Mouse (Mus musculus) embryonic facial prominence, embryonic 12.5 days (tissue): ENCODE results near the gene Kdelr2. TPM values are rescaled to one million over a fixed set of nuclear protein-coding genes. Genes with fewer than 3 reads are reported as not detected.

Experiments
- ATAC-seq: fragments of 200-750 bp; cut with Nextera tagmentation; 2 replicates; pipeline ENCODE4 v1.8.0; 2017; ENCODE audit not compliant: insufficient number of reproducible peaks, insufficient read depth, low FRiP score, low TSS enrichment
- H3K27ac ChIP-seq: fragments of 300-500 bp; sonication (generic); 2 replicates; pipeline ENCODE4 v1.5.1; 2016; ENCODE audit warnings: mild to moderate bottlenecking
- H3K27me3 ChIP-seq: fragments of 300-500 bp; sonication (generic); 2 replicates; pipeline ENCODE4 v1.6.1; 2016; ENCODE audit warnings: mild to moderate bottlenecking, moderate library complexity
- H3K36me3 ChIP-seq: fragments of 300-500 bp; sonication (generic); 2 replicates; pipeline ENCODE4 v1.6.1; 2016; ENCODE audit warnings: mild to moderate bottlenecking
- H3K4me1 ChIP-seq: fragments of 300-500 bp; sonication (generic); 2 replicates; pipeline ENCODE4 v1.6.1; 2016
- H3K4me2 ChIP-seq: fragments of 300-500 bp; sonication (generic); replicated peaks from 2 replicates; pipeline ENCODE4 v1.6.1; 2016; ENCODE audit warnings: mild to moderate bottlenecking, moderate library complexity
- H3K4me3 ChIP-seq: fragments of 300-500 bp; sonication (generic); 2 replicates; pipeline ENCODE4 v1.5.1; 2016; ENCODE audit warnings: mild to moderate bottlenecking
- H3K9ac ChIP-seq: fragments of 300-500 bp; sonication (generic); 2 replicates; pipeline ENCODE4 v1.6.1; 2016; ENCODE audit warnings: mild to moderate bottlenecking, moderate library complexity
- H3K9me3 ChIP-seq: fragments of 300-500 bp; sonication (generic); 2 replicates; pipeline ENCODE4 v1.6.1; 2016; ENCODE audit warnings: mild to moderate bottlenecking, moderate library complexity
- WGBS: fragments of 180-500 bp; shearing (Covaris S2); methylation state at CpG from one replicate; pipeline ENCODE4 v1.1.7; 2016; 5-methylcytosine and 5-hydroxymethylcytosine counted together
- polyA plus RNA-seq: library from polyadenylated mRNA; unstranded; fragments of >200 nt; fragmentation: Nextera tagmentation; extraction: Ambion mirVana; gene quantifications from 2 replicates; pipeline ENCODE4 v1.2.1, GENCODE M21; 2016

Kdelr2 gene
- polyA plus RNA-seq, 1 experiment from 2014 or later, result 302 TPM

GRCm38 (mm10) chr5:143404148-143404930 lies 701 bp downstream of the Kdelr2 start:
- Histone ChIP-seq H3K4me2 (peak overlapping the region; percentile 79), H3K4me3 (peak overlapping the region; percentile 94), H3K27me3 (no peaks in the 10 kb centered on the region), H3K27ac (peak overlapping the region; percentile 89), H3K9ac (peak overlapping the region; percentile 96), H3K36me3 (peaks cover 29% of the 10 kb centered on the region), H3K9me3 (no peaks in the 10 kb centered on the region), H3K4me1 (peaks cover 17% of the 10 kb centered on the region)
- ATAC-seq, result peak; percentile 22; the same call in 1 of the 2 replicates
- 5% methylated on average over 34 of the region's 34 CpGs for WGBS

- Histone ChIP-seq H3K4me3 (peak overlapping the region; percentile 11; the same call in 1 of the 2 replicates), H3K36me3 (peaks cover 33% of the 10 kb centered on the region), H3K27ac (no peak overlapping the region), H3K4me2 (peak overlapping the region; percentile 79), H3K9ac (no peak overlapping the region), H3K4me1 (peaks cover 17% of the 10 kb centered on the region), H3K9me3 (no peaks in the 10 kb centered on the region), H3K27me3 (no peaks in the 10 kb centered on the region)
- no peak for ATAC-seq
- 86% methylated on average over 9 of the region's 9 CpGs for WGBS
Observed at GRCm38 (mm10) chr5:143405200-143405599, 1.6 kb downstream of the Kdelr2 start.

- no peaks in the 10 kb centered on the region for H3K9me3 ChIP-seq
Observed at GRCm38 (mm10) chr5:143406548-143406947, 2.9 kb downstream of the Kdelr2 start.

GRCm38 (mm10) chr5:143409239-143409638 lies 5.6 kb downstream of the Kdelr2 start:
- Histone ChIP-seq H3K27me3 (no peaks in the 10 kb centered on the region), H3K27ac (no peak overlapping the region), H3K9me3 (no peaks in the 10 kb centered on the region), H3K9ac (no peak overlapping the region), H3K4me2 (no peak overlapping the region), H3K36me3 (peaks cover 64% of the 10 kb centered on the region), H3K4me1 (peaks cover 11% of the 10 kb centered on the region), H3K4me3 (no peak overlapping the region)
- WGBS, result 56% methylated on average over 3 of the region's 3 CpGs
- no peak for ATAC-seq

More at GRCm38 (mm10) chr5:143406548-143406947, 2.9 kb downstream of the Kdelr2 start:
- no peak overlapping the region for H3K9ac ChIP-seq
- H3K27ac ChIP-seq, result no peak overlapping the region
- 94% methylated on average over 9 of the region's 9 CpGs for WGBS
- no peak for ATAC-seq
- peaks cover 17% of the 10 kb centered on the region for H3K4me1 ChIP-seq
- no peak overlapping the region for H3K4me3 ChIP-seq
- H3K36me3 ChIP-seq, result peaks cover 42% of the 10 kb centered on the region
- no peaks in the 10 kb centered on the region for H3K27me3 ChIP-seq
- H3K4me2 ChIP-seq, result no peak overlapping the region

- H3K9me3 ChIP-seq, result no peaks in the 10 kb centered on the region
- no peak overlapping the region for H3K4me2 ChIP-seq
- no peak overlapping the region for H3K9ac ChIP-seq
- no peak overlapping the region for H3K4me3 ChIP-seq
- H3K36me3 ChIP-seq, result peaks cover 68% of the 10 kb centered on the region
- no peaks in the 10 kb centered on the region for H3K27me3 ChIP-seq
- no peak overlapping the region for H3K27ac ChIP-seq
- WGBS, result 93% methylated on average over 4 of the region's 4 CpGs
- no peak for ATAC-seq
- H3K4me1 ChIP-seq, result no peaks in the 10 kb centered on the region
Observed at GRCm38 (mm10) chr5:143410841-143411395, 7.3 kb downstream of the Kdelr2 start.

- no peaks in the 10 kb centered on the region for H3K9me3 ChIP-seq
- no peak overlapping the region for H3K4me3 ChIP-seq
- H3K36me3 ChIP-seq, result peaks cover 57% of the 10 kb centered on the region
- H3K27ac ChIP-seq, result no peak overlapping the region
- 79% methylated on average over 4 of the region's 4 CpGs for WGBS
- no peaks in the 10 kb centered on the region for H3K4me1 ChIP-seq
- H3K9ac ChIP-seq, result no peak overlapping the region
- ATAC-seq, result no peak
- H3K27me3 ChIP-seq, result no peaks in the 10 kb centered on the region
- H3K4me2 ChIP-seq, result no peak overlapping the region
Observed at GRCm38 (mm10) chr5:143421484-143421883, 17.8 kb downstream of the Kdelr2 start.

GRCm38 (mm10) chr5:143422990-143423389 lies 19.4 kb downstream of the Kdelr2 start:
- Histone ChIP-seq H3K27me3 (no peaks in the 10 kb centered on the region), H3K9ac (no peak overlapping the region), H3K4me3 (no peak overlapping the region), H3K36me3 (peaks cover 43% of the 10 kb centered on the region), H3K9me3 (no peaks in the 10 kb centered on the region), H3K27ac (no peak overlapping the region), H3K4me2 (no peak overlapping the region), H3K4me1 (no peaks in the 10 kb centered on the region)
- ATAC-seq, result no peak
- WGBS, result 81% methylated on average over 4 of the region's 4 CpGs

- no peak for ATAC-seq
- WGBS, result 34% methylated on average over 6 of the region's 6 CpGs
- Histone ChIP-seq H3K4me1 (no peaks in the 10 kb centered on the region), H3K27me3 (no peaks in the 10 kb centered on the region), H3K36me3 (peaks cover 33% of the 10 kb centered on the region), H3K27ac (no peak overlapping the region), H3K9ac (no peak overlapping the region), H3K4me2 (no peak overlapping the region), H3K9me3 (no peaks in the 10 kb centered on the region), H3K4me3 (no peak overlapping the region)
Observed at GRCm38 (mm10) chr5:143423899-143424519, 20.4 kb downstream of the Kdelr2 start.

GRCm38 (mm10) chr5:143434421-143434820 lies 30.8 kb downstream of the Kdelr2 start:
- no peak overlapping the region for H3K4me3 ChIP-seq
- H3K27ac ChIP-seq, result no peak overlapping the region
- H3K9me3 ChIP-seq, result no peaks in the 10 kb centered on the region
- no peak overlapping the region for H3K4me2 ChIP-seq
- no peaks in the 10 kb centered on the region for H3K4me1 ChIP-seq
- H3K27me3 ChIP-seq, result no peaks in the 10 kb centered on the region
- 4% methylated on average over 4 of the region's 4 CpGs for WGBS
- no peak for ATAC-seq
- no peaks in the 10 kb centered on the region for H3K36me3 ChIP-seq
- no peak overlapping the region for H3K9ac ChIP-seq

GRCm38 (mm10) chr5:143441298-143441697 lies 37.7 kb downstream of the Kdelr2 start:
- H3K27ac ChIP-seq, result no peak overlapping the region
- H3K9ac ChIP-seq, result no peak overlapping the region
- no peak for ATAC-seq
- WGBS, result 75% methylated on average over 3 of the region's 3 CpGs
- H3K27me3 ChIP-seq, result no peaks in the 10 kb centered on the region
- no peaks in the 10 kb centered on the region for H3K36me3 ChIP-seq
- H3K4me3 ChIP-seq, result no peak overlapping the region
- no peak overlapping the region for H3K4me2 ChIP-seq
- H3K9me3 ChIP-seq, result no peaks in the 10 kb centered on the region
- no peaks in the 10 kb centered on the region for H3K4me1 ChIP-seq

- no peak overlapping the region for H3K27ac ChIP-seq
- no peak overlapping the region for H3K4me2 ChIP-seq
- H3K36me3 ChIP-seq, result no peaks in the 10 kb centered on the region
- H3K9ac ChIP-seq, result no peak overlapping the region
- WGBS, result 83% methylated on average over 12 of the region's 12 CpGs
- no peak overlapping the region for H3K4me3 ChIP-seq
- no peak for ATAC-seq
- H3K27me3 ChIP-seq, result no peaks in the 10 kb centered on the region
- no peaks in the 10 kb centered on the region for H3K9me3 ChIP-seq
- no peaks in the 10 kb centered on the region for H3K4me1 ChIP-seq
Observed at GRCm38 (mm10) chr5:143441753-143442152, 38.1 kb downstream of the Kdelr2 start.

- 74% methylated on average over 11 of the region's 11 CpGs for WGBS
- no peak for ATAC-seq
- Histone ChIP-seq H3K9ac (peak overlapping the region; percentile 69; the same call in 1 of the 2 replicates), H3K27me3 (no peaks in the 10 kb centered on the region), H3K4me2 (peak overlapping the region; percentile 90), H3K27ac (no peak overlapping the region), H3K4me3 (peak overlapping the region; percentile 69), H3K9me3 (no peaks in the 10 kb centered on the region), H3K4me1 (0 out of 2 replicates have a peak, but pooled peaks cover 4% of the 10 kb centered on the region), H3K36me3 (peaks cover 10% of the 10 kb centered on the region; the same call in 1 of the 2 replicates)
Observed at GRCm38 (mm10) chr5:143463671-143464070, 60.0 kb downstream of the Kdelr2 start.
